ENCODE assay signal across 9 mouse cellular contexts in the genomic region with DNA sequence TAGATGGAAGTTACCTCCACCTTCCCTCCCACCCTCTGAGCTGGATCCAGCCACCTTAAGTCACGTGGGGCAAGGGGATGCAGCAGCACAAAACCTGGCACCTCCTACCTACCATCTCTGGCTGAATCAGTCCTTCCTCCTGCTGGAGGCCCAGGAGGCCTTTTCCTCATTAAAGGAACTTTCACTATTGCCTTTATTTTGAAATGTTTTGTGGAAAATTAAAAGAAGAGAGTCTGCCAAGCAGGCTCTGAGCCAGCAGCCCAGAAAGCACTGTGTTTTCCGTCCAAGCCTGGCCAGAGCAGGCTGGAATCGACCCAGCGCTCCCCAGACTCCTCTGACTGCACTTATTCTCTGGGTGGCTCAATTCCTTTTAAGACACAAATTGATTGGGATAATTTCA.
A peak's percentile ranks its signal among the peaks of the same experiment; 100 is the strongest.
DNase-seq lines count a peak whose midpoint lies in the region; ATAC-seq lines count a peak whose summit lies in the region.
"Had no signal": no experiment of that assay in that cellular context is flagged by ENCODE, and none has a peak within 500 bp of the region (broad histone marks: within the 10 kb centered on the region; RNA-seq: fewer than 3 reads in every experiment).

No protein-coding gene starts in this region.

- no peaks in the 10 kb centered on the region for H3K9me3 ChIP-seq in forebrain, embryonic 16.5 days (ENCODE audit: control insufficient read depth, low read length)
- peaks cover 5% of the 10 kb centered on the region; the same call in 1 of the 2 replicates for H3K9me3 ChIP-seq in forebrain, embryonic 12.5 days
- H3K9me3 ChIP-seq: neural tube, embryonic 12.5 days had no signal

- H3K27me3 ChIP-seq in forebrain, embryonic 16.5 days (replicated peaks; ENCODE audit: control insufficient read depth, insufficient read depth, low read length) = no peaks in the 10 kb centered on the region
- H3K27me3 ChIP-seq in forebrain, embryonic 12.5 days = no peaks in the 10 kb centered on the region
- H3K27me3 ChIP-seq: neural tube, embryonic 12.5 days had no signal

- no peaks in the 10 kb centered on the region for H3K36me3 ChIP-seq in forebrain, embryonic 16.5 days (ENCODE audit: control insufficient read depth, insufficient read depth)
- no peaks in the 10 kb centered on the region for H3K36me3 ChIP-seq in forebrain, embryonic 12.5 days (replicated peaks)
- H3K36me3 ChIP-seq: neural tube, embryonic 12.5 days had no signal

- 25% methylated on average over 4 of the region's 4 CpGs for WGBS in forebrain, embryonic 16.5 days
- 68% methylated on average over 4 of the region's 4 CpGs for WGBS in forebrain, embryonic 12.5 days

- no peak overlapping the region for H3K27ac ChIP-seq in forebrain, embryonic 16.5 days (ENCODE audit: low read length)
- no peak overlapping the region for H3K27ac ChIP-seq in forebrain, embryonic 12.5 days
- H3K27ac ChIP-seq: neural tube, embryonic 12.5 days had no signal

- no peak overlapping the region for H3K4me2 ChIP-seq in forebrain, embryonic 16.5 days (ENCODE audit: low read length)
- no peak overlapping the region for H3K4me2 ChIP-seq in forebrain, embryonic 12.5 days
- H3K4me2 ChIP-seq: neural tube, embryonic 12.5 days had no signal

- DNase-seq in right cerebral cortex, adult 18-20 months = peak; percentile 40
- DNase-seq in right cerebral cortex, postnatal 25 days = no peak
- peak; percentile 56 to 68 for DNase-seq in layer of hippocampus, adult 8-10 months (ENCODE audit: low spot score in 2 of 2)
- DNase-seq in right cerebral cortex, postnatal 10 days (ENCODE audit: low spot score in 2 of 2) = peak; percentile 70 to 78
- DNase-seq in spleen, adult 18-20 months = no peak
- DNase-seq in spleen, adult 12 weeks (ENCODE audit: low spot score) = no peak

- H3K9ac ChIP-seq in forebrain, embryonic 16.5 days (replicated peaks; ENCODE audit: low read depth, low read length) = no peak overlapping the region
- no peak overlapping the region for H3K9ac ChIP-seq in forebrain, embryonic 12.5 days
- H3K9ac ChIP-seq: neural tube, embryonic 12.5 days had no signal

- H3K4me3 ChIP-seq in forebrain, embryonic 16.5 days (replicated peaks; ENCODE audit: low read length) = no peak overlapping the region
- H3K4me3 ChIP-seq in forebrain, embryonic 12.5 days (replicated peaks) = no peak overlapping the region
- H3K4me3 ChIP-seq: neural tube, embryonic 12.5 days had no signal

- peaks cover 12% of the 10 kb centered on the region for H3K4me1 ChIP-seq in forebrain, embryonic 16.5 days (replicated peaks; ENCODE audit: control insufficient read depth, insufficient read depth, low read length)
- H3K4me1 ChIP-seq in forebrain, embryonic 12.5 days = 0 out of 2 replicates have a peak, but pooled peaks cover 6% of the 10 kb centered on the region
- H3K4me1 ChIP-seq: neural tube, embryonic 12.5 days had no signal

- peak; percentile 45; the same call in 1 of the 2 replicates for ATAC-seq in forebrain, embryonic 16.5 days
- no peak for ATAC-seq in forebrain, embryonic 12.5 days (ENCODE audit: low FRiP score)

Comparison
In these comparisons a context has a peak if more than half of its experiments do, and no peak if none do; other contexts are left out.
1. DNase-seq: peak in right cerebral cortex, adult 18-20 months (single experiment), layer of hippocampus, adult 8-10 months (2 of 2) and right cerebral cortex, postnatal 10 days (2 of 2); none in right cerebral cortex, postnatal 25 days (single experiment), spleen, adult 18-20 months (0 of 2) and spleen, adult 12 weeks (single experiment).